Mouse (Mus musculus) limb, embryonic 11.5 days (tissue): ENCODE measurements around the gene Usp2. TPM values are rescaled to one million over a fixed set of nuclear protein-coding genes. Genes with fewer than 3 reads are reported as not detected.

ENCODE experiments used
- ATAC-seq: fragments of 200-750 bp; cut with Nextera tagmentation; 2 replicates; pipeline ENCODE4 v1.8.0; 2017; ENCODE audit warnings: low read depth; ENCODE audit not compliant: insufficient number of reproducible peaks, low FRiP score, low TSS enrichment
- DNase-seq: peaks from one replicate; pipeline ENCODE4 v3.0.0-alpha.2; 2015; ENCODE audit warnings: low spot score
- H3K27ac ChIP-seq: fragments of 300-500 bp; sonication (generic); replicated peaks from 2 replicates; pipeline ENCODE4 v1.5.1; 2014; ENCODE audit warnings: low read depth, mild to moderate bottlenecking, low read length
- H3K27me3 ChIP-seq: fragments of 300-500 bp; sonication (generic); 2 replicates; pipeline ENCODE4 v1.6.1; 2014; ENCODE audit warnings: mild to moderate bottlenecking, low read length, mixed read lengths; ENCODE audit not compliant: control insufficient read depth, insufficient read depth
- H3K36me3 ChIP-seq: fragments of 300-500 bp; sonication (generic); 2 replicates; pipeline ENCODE4 v1.6.1; 2014; ENCODE audit warnings: mild to moderate bottlenecking, low read length, moderate library complexity, mixed read lengths; ENCODE audit not compliant: control insufficient read depth, insufficient read depth
- H3K4me1 ChIP-seq: fragments of 300-500 bp; sonication (generic); 2 replicates; pipeline ENCODE4 v1.6.1; 2014; ENCODE audit warnings: low read length, mixed read lengths; ENCODE audit not compliant: control insufficient read depth, insufficient read depth
- H3K4me2 ChIP-seq: fragments of 300-500 bp; sonication (generic); 2 replicates; pipeline ENCODE4 v1.6.1; 2014; ENCODE audit warnings: low read depth, mild to moderate bottlenecking, moderate library complexity; ENCODE audit not compliant: severe bottlenecking
- H3K4me3 ChIP-seq: fragments of 300-500 bp; sonication (generic); 2 replicates; pipeline ENCODE4 v1.5.1; 2014; ENCODE audit warnings: low read depth, low read length
- H3K9ac ChIP-seq: fragments of 300-500 bp; sonication (generic); 2 replicates; pipeline ENCODE4 v1.6.1; 2014; ENCODE audit warnings: mild to moderate bottlenecking, low read length
- H3K9me3 ChIP-seq: fragments of 300-500 bp; sonication (generic); 2 replicates; pipeline ENCODE4 v1.6.1; 2016; ENCODE audit warnings: low read length; ENCODE audit not compliant: control insufficient read depth
- WGBS: fragments of 180-500 bp; shearing (Covaris S2); extraction: QIAGEN DNeasy Blood & Tissue Kit; methylation state at CpG from one replicate; pipeline ENCODE4 v1.1.7; 2014; 5-methylcytosine and 5-hydroxymethylcytosine counted together
- polyA plus RNA-seq: library from polyadenylated mRNA; unstranded; fragments of >200 nt; fragmentation: Nextera tagmentation; extraction: Ambion mirVana; gene quantifications from 2 replicates; pipeline ENCODE4 v1.2.1, GENCODE M21; 2014

The Usp2 gene
- polyA plus RNA-seq, 1 experiment from 2014 or later: 8.7 TPM

- DNase-seq (no peak), ATAC-seq (no peak)
- H3K9ac ChIP-seq: no peak overlapping the region
- H3K4me1 ChIP-seq: peaks cover 2% of the 10 kb centered on the region; the same call in 1 of the 2 replicates
- 73% methylated on average over 15 of the region's 15 CpGs for WGBS
- no peak overlapping the region for H3K27ac ChIP-seq
- H3K27me3 ChIP-seq: peaks cover 17% of the 10 kb centered on the region
- H3K9me3 ChIP-seq: no peaks in the 10 kb centered on the region
- H3K36me3 ChIP-seq: no peaks in the 10 kb centered on the region
- no peak overlapping the region for H3K4me2 ChIP-seq
- no peak overlapping the region for H3K4me3 ChIP-seq
Measured at GRCm38 (mm10) chr9:44048541-44049380, 18.1 kb upstream of the Usp2 start.

DNA sequence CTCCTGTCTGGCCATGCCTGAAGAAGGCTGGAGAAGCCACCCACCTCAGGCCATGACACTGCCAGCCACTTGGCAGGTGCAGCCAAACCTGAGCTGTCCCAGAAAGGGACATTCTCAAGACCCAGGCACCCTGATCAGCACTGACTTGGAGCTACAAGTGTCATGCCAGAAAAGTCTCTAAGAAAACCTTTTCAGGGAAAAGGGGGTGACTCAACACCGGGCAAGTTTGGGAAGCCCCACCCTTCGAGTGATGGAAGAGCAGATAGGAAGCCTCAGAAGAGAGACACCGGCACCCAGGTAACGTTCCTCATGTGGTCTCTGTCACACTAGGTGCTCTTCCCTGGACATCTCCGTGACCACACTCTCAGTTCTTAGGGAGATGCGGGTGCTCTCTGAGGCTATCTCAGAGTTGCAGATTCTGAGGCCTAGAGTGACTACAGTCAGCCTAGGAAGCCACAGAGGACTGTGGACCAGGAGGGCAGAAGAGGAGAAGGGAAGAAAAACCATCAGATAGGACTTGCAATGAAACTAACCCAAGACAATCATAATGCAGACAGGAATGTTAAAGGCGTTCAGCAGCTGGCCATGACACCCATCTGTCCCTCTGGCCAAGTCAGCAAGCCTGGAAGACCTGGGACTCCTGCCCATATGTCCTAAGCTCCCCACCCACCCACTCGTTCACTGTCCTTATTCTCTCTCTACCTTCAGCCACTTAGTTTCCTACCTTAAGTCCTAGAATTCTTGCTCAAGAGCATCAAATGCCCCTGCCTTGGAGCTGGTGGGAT is 17.2 kb upstream of the Usp2 start:
- ATAC-seq (no peak), DNase-seq (no peak)
- H3K27ac ChIP-seq: no peak overlapping the region
- H3K27me3 ChIP-seq: peaks cover 9% of the 10 kb centered on the region
- H3K4me3 ChIP-seq: no peak overlapping the region
- H3K9ac ChIP-seq: no peak overlapping the region
- WGBS: 89% methylated on average over 8 of the region's 8 CpGs
- H3K9me3 ChIP-seq: no peaks in the 10 kb centered on the region
- no peaks in the 10 kb centered on the region for H3K36me3 ChIP-seq
- H3K4me1 ChIP-seq: no peaks in the 10 kb centered on the region; the same call in 1 of the 2 replicates
- H3K4me2 ChIP-seq: no peak overlapping the region

DNA sequence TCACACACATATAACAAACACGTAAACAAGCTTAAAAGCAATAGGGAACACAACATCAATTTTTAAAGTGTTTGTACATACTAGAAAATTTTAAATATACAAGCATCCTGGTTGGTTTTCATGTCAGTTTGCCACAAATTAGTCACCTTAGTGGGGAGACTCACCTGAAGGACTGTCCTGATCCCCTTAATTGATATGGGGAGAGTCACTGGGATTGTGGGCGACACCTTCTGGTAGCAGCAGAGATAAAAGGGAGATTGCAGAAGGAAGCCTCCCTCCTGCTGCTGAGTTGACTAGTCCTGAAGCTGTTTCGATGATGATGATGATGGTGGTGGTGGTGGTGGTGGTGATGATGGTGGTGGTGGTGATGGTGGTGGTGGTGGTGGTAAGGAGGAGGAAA is 14.0 kb upstream of the Usp2 start:
- Histone ChIP-seq H3K4me1 (no peaks in the 10 kb centered on the region), H3K27me3 (no peaks in the 10 kb centered on the region), H3K4me3 (no peak overlapping the region), H3K27ac (no peak overlapping the region), H3K36me3 (no peaks in the 10 kb centered on the region), H3K9me3 (no peaks in the 10 kb centered on the region), H3K9ac (no peak overlapping the region), H3K4me2 (no peak overlapping the region)
- ATAC-seq: no peak
- 51% methylated on average over 3 of the region's 3 CpGs for WGBS
- DNase-seq: no peak

- no peak for ATAC-seq
- H3K4me3 ChIP-seq: no peak overlapping the region
- H3K4me2 ChIP-seq: no peak overlapping the region
- no peak overlapping the region for H3K27ac ChIP-seq
- no peaks in the 10 kb centered on the region for H3K36me3 ChIP-seq
- H3K9ac ChIP-seq: no peak overlapping the region
- DNase-seq: no peak
- H3K9me3 ChIP-seq: no peaks in the 10 kb centered on the region
- no peaks in the 10 kb centered on the region for H3K4me1 ChIP-seq
- H3K27me3 ChIP-seq: no peaks in the 10 kb centered on the region
- WGBS: 81% methylated on average over 1 of the region's 1 CpGs
Measured at GRCm38 (mm10) chr9:44053936-44054335, 12.9 kb upstream of the Usp2 start.

GRCm38 (mm10) chr9:44058606-44059005 is 8.2 kb upstream of the Usp2 start:
- WGBS: 84% methylated on average over 6 of the region's 6 CpGs
- H3K4me1 ChIP-seq: no peaks in the 10 kb centered on the region
- H3K4me3 ChIP-seq: no peak overlapping the region
- DNase-seq (no peak), ATAC-seq (no peak)
- H3K9ac ChIP-seq: no peak overlapping the region
- no peak overlapping the region for H3K4me2 ChIP-seq
- H3K36me3 ChIP-seq: no peaks in the 10 kb centered on the region
- H3K27me3 ChIP-seq: no peaks in the 10 kb centered on the region
- H3K27ac ChIP-seq: no peak overlapping the region
- H3K9me3 ChIP-seq: no peaks in the 10 kb centered on the region

DNA sequence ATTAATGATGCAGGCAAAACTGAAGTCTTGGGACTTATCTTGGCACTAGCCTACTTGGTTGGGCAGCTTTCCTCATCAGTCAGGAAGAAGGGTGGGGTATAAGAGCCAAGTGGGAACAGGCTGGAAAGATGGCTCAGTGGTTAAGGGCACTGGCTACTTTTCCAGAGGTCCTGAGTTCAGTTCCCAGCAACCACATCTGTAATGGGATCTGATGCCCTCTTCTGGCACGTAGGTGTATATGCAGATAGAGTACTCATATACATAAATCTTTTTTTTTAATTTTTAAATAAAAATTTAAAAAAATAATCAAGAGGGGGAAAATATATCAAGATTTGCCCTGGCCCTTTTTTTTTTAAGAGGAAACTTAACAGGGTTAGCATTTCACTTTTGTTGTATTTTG is 1.6 kb upstream of the Usp2 start:
- Histone ChIP-seq H3K9ac (no peak overlapping the region), H3K4me2 (no peak overlapping the region), H3K4me3 (no peak overlapping the region), H3K27me3 (no peaks in the 10 kb centered on the region), H3K4me1 (no peaks in the 10 kb centered on the region), H3K36me3 (no peaks in the 10 kb centered on the region), H3K9me3 (no peaks in the 10 kb centered on the region), H3K27ac (no peak overlapping the region)
- 42% methylated on average over 1 of the region's 1 CpGs for WGBS
- ATAC-seq (no peak), DNase-seq (no peak)

DNA sequence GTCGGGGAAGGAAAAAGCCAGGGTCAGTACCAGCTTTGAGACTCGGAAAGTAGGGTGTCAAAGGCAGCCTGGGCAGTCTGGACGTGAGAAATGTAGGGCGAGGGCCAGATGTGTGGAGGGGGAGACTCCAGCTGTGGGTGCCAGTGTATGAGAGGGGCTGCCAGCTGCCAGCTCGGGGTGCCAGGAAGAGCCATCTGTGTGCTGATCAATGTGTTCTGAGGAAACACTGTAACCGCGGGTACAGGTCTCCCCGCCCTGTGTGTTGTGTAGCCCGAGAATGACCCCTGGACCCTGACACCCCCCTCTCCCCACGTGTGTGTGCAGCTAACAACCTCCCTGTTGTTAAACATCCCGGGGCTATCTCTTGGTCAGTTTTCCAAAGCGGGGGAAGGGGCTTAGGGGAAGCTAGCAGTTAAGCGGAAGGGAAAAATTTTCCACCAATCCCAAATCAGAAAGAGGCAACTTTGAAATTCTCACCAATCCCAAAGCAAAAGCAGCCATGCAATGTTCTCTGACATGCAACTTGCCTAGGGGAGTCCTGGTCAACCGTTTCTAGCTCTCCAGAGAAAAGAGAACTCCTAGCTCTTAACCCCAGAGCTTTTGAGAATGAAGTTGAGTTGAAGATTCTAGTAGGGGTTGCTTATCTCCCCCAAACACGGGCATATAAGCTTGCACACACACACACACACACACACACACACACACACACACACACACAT is 579 bp downstream of the Usp2 start:
- peak overlapping the region; percentile 67 for H3K4me2 ChIP-seq
- H3K4me1 ChIP-seq: peaks cover 15% of the 10 kb centered on the region
- no peak overlapping the region for H3K27ac ChIP-seq

DNA sequence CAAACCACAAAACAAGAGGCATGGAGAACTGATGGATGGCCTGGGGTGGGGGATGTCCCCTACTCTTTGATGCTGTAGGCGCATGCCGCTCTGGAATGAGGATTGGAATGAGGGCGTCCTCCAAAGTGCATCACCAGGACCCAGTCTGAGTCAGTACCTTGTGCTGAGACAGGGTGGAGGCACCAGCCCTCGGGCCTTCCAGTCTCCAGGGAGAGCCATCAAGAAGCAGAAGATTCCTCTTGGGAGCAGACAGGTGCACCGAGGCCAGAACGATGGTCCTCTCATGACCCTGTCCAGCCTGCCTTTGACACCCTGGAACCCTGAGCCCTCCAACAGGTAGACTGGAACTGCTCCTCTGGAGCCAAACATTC is 1.1 kb downstream of the Usp2 start:
- Histone ChIP-seq H3K27ac (no peak overlapping the region), H3K36me3 (no peaks in the 10 kb centered on the region), H3K9ac (no peak overlapping the region), H3K4me1 (peaks cover 16% of the 10 kb centered on the region), H3K4me2 (no peak overlapping the region), H3K4me3 (no peak overlapping the region), H3K9me3 (no peaks in the 10 kb centered on the region), H3K27me3 (no peaks in the 10 kb centered on the region)
- ATAC-seq: no peak
- 68% methylated on average over 6 of the region's 6 CpGs for WGBS
- DNase-seq: no peak

More for the DNA sequence above, 579 bp downstream of the Usp2 start:
- Histone ChIP-seq H3K27me3 (no peaks in the 10 kb centered on the region), H3K4me3 (peak overlapping the region; percentile 29), H3K36me3 (no peaks in the 10 kb centered on the region), H3K9me3 (no peaks in the 10 kb centered on the region), H3K9ac (no peak overlapping the region)
- ATAC-seq (peak; percentile 55), DNase-seq (no peak)
- 6% methylated on average over 15 of the region's 15 CpGs for WGBS
